Mouse (Mus musculus) kidney, embryonic 14.5 days (tissue): Measurements from ENCODE around the gene Dennd1a. TPM values are rescaled to one million over a fixed set of nuclear protein-coding genes. Genes with fewer than 3 reads are reported as not detected.

Source experiments
- ATAC-seq: fragments of 200-750 bp; cut with Nextera tagmentation; 2 replicates; pipeline ENCODE4 v1.8.0; 2017; ENCODE audit warnings: moderate number of reproducible peaks, mild to moderate bottlenecking, moderate TSS enrichment, moderate library complexity; ENCODE audit not compliant: low FRiP score, low TSS enrichment
- H3K27ac ChIP-seq: fragments of 300-500 bp; sonication (generic); 2 replicates; pipeline ENCODE4 v1.5.1; 2014; ENCODE audit warnings: low read depth, mild to moderate bottlenecking, low read length, moderate library complexity, mixed read lengths
- H3K27me3 ChIP-seq: fragments of 300-500 bp; sonication (generic); 2 replicates; pipeline ENCODE4 v1.6.1; 2014; ENCODE audit warnings: mild to moderate bottlenecking, low read length; ENCODE audit not compliant: control insufficient read depth, insufficient read depth
- H3K36me3 ChIP-seq: fragments of 300-500 bp; sonication (generic); 2 replicates; pipeline ENCODE4 v1.6.1; 2014; ENCODE audit warnings: low read length, mixed read lengths; ENCODE audit not compliant: control insufficient read depth, insufficient read depth
- H3K4me1 ChIP-seq: fragments of 300-500 bp; sonication (generic); 2 replicates; pipeline ENCODE4 v1.6.1; 2014; ENCODE audit warnings: low read length, mixed read lengths; ENCODE audit not compliant: control insufficient read depth, insufficient read depth
- H3K4me2 ChIP-seq: fragments of 300-500 bp; sonication (generic); replicated peaks from 2 replicates; pipeline ENCODE4 v1.6.1; 2014; ENCODE audit warnings: low read depth, mild to moderate bottlenecking, low read length
- H3K4me3 ChIP-seq: fragments of 300-500 bp; sonication (generic); 2 replicates; pipeline ENCODE4 v1.5.1; 2014; ENCODE audit warnings: mild to moderate bottlenecking, low read length
- H3K9ac ChIP-seq: fragments of 300-500 bp; sonication (generic); 2 replicates; pipeline ENCODE4 v1.6.1; 2014; ENCODE audit warnings: low read depth, mild to moderate bottlenecking, low read length, moderate library complexity
- H3K9me3 ChIP-seq: fragments of 300-500 bp; sonication (generic); 2 replicates; pipeline ENCODE4 v1.6.1; 2016; ENCODE audit warnings: low read length; ENCODE audit not compliant: control insufficient read depth
- WGBS: fragments of 180-500 bp; shearing (Covaris S2); extraction: QIAGEN DNeasy Blood & Tissue Kit; methylation state at CpG from one replicate; pipeline ENCODE4 v1.1.7; 2014; 5-methylcytosine and 5-hydroxymethylcytosine counted together
- polyA plus RNA-seq: library from polyadenylated mRNA; unstranded; fragments of >200 nt; fragmentation: Nextera tagmentation; extraction: Ambion mirVana; gene quantifications from 2 replicates; pipeline ENCODE4 v1.2.1, GENCODE M21; 2014

The Dennd1a gene
- polyA plus RNA-seq, 1 experiment from 2014 or later, result 12.6 TPM

GRCm38 (mm10) chr2:38274973-38275372 is 12.2 kb downstream of the Dennd1a start:
- Histone ChIP-seq H3K27ac (no peak overlapping the region), H3K4me1 (no peaks in the 10 kb centered on the region), H3K9ac (no peak overlapping the region), H3K27me3 (no peaks in the 10 kb centered on the region), H3K4me3 (no peak overlapping the region), H3K36me3 (no peaks in the 10 kb centered on the region), H3K4me2 (no peak overlapping the region), H3K9me3 (no peaks in the 10 kb centered on the region)
- 80% methylated on average over 2 of the region's 2 CpGs for WGBS
- ATAC-seq, result no peak

- Histone ChIP-seq H3K4me2 (no peak overlapping the region), H3K27me3 (no peaks in the 10 kb centered on the region), H3K4me3 (no peak overlapping the region), H3K4me1 (no peaks in the 10 kb centered on the region), H3K9ac (no peak overlapping the region), H3K27ac (no peak overlapping the region), H3K36me3 (no peaks in the 10 kb centered on the region), H3K9me3 (no peaks in the 10 kb centered on the region)
- WGBS, result 83% methylated on average over 2 of the region's 2 CpGs
- ATAC-seq, result no peak
These were observed 23.5 kb downstream of the Dennd1a start for GRCm38 (mm10) chr2:38263653-38264052.

GRCm38 (mm10) chr2:38259052-38259451 is 28.1 kb downstream of the Dennd1a start:
- Histone ChIP-seq H3K27me3 (no peaks in the 10 kb centered on the region), H3K9me3 (no peaks in the 10 kb centered on the region), H3K4me2 (no peak overlapping the region), H3K4me1 (no peaks in the 10 kb centered on the region), H3K27ac (no peak overlapping the region), H3K9ac (no peak overlapping the region), H3K4me3 (no peak overlapping the region), H3K36me3 (no peaks in the 10 kb centered on the region)
- ATAC-seq, result no peak

- Histone ChIP-seq H3K27ac (no peak overlapping the region), H3K4me2 (no peak overlapping the region), H3K4me1 (no peaks in the 10 kb centered on the region), H3K36me3 (no peaks in the 10 kb centered on the region), H3K4me3 (no peak overlapping the region), H3K9ac (no peak overlapping the region), H3K27me3 (no peaks in the 10 kb centered on the region), H3K9me3 (no peaks in the 10 kb centered on the region)
- ATAC-seq, result no peak
- WGBS, result 68% methylated on average over 1 of the region's 1 CpGs
These were observed 49.6 kb downstream of the Dennd1a start for GRCm38 (mm10) chr2:38237616-38238015.

- ATAC-seq, result no peak
- no peaks in the 10 kb centered on the region for H3K9me3 ChIP-seq
- no peak overlapping the region for H3K4me2 ChIP-seq
- H3K4me3 ChIP-seq, result no peak overlapping the region
- H3K27me3 ChIP-seq, result no peaks in the 10 kb centered on the region
- no peak overlapping the region for H3K9ac ChIP-seq
- 87% methylated on average over 2 of the region's 2 CpGs for WGBS
- H3K27ac ChIP-seq, result no peak overlapping the region
- no peaks in the 10 kb centered on the region for H3K36me3 ChIP-seq
- no peaks in the 10 kb centered on the region for H3K4me1 ChIP-seq
These were observed 51.6 kb downstream of the Dennd1a start for GRCm38 (mm10) chr2:38235593-38235992.

- ATAC-seq, result no peak
- H3K27me3 ChIP-seq, result no peaks in the 10 kb centered on the region
- no peak overlapping the region for H3K4me2 ChIP-seq
- no peaks in the 10 kb centered on the region for H3K9me3 ChIP-seq
- H3K27ac ChIP-seq, result no peak overlapping the region
- H3K36me3 ChIP-seq, result no peaks in the 10 kb centered on the region
- no peak overlapping the region for H3K4me3 ChIP-seq
- H3K9ac ChIP-seq, result no peak overlapping the region
- H3K4me1 ChIP-seq, result no peaks in the 10 kb centered on the region
- 93% methylated on average over 5 of the region's 5 CpGs for WGBS
These were observed 57.3 kb downstream of the Dennd1a start for GRCm38 (mm10) chr2:38229882-38230281.

- no peak overlapping the region for H3K4me3 ChIP-seq
- WGBS, result 39% methylated on average over 2 of the region's 2 CpGs
- no peaks in the 10 kb centered on the region for H3K36me3 ChIP-seq
- peaks cover 5% of the 10 kb centered on the region; the same call in 1 of the 2 replicates for H3K4me1 ChIP-seq
- no peak overlapping the region for H3K4me2 ChIP-seq
- no peaks in the 10 kb centered on the region for H3K9me3 ChIP-seq
- no peaks in the 10 kb centered on the region; the same call in 1 of the 2 replicates for H3K27me3 ChIP-seq
- H3K27ac ChIP-seq, result no peak overlapping the region
- ATAC-seq, result no peak
- H3K9ac ChIP-seq, result no peak overlapping the region
These were observed 63.4 kb downstream of the Dennd1a start for GRCm38 (mm10) chr2:38223759-38224158.

GRCm38 (mm10) chr2:38221461-38221860 is 65.7 kb downstream of the Dennd1a start:
- no peak overlapping the region for H3K27ac ChIP-seq
- no peaks in the 10 kb centered on the region for H3K9me3 ChIP-seq
- H3K27me3 ChIP-seq, result no peaks in the 10 kb centered on the region; the same call in 1 of the 2 replicates

GRCm38 (mm10) chr2:38220687-38221435 is 66.3 kb downstream of the Dennd1a start:
- WGBS, result 39% methylated on average over 4 of the region's 4 CpGs
- ATAC-seq, result no peak

More at GRCm38 (mm10) chr2:38221461-38221860, 65.7 kb downstream of the Dennd1a start:
- no peaks in the 10 kb centered on the region for H3K36me3 ChIP-seq
- no peak overlapping the region for H3K4me3 ChIP-seq
- H3K4me2 ChIP-seq, result no peak overlapping the region
- ATAC-seq, result no peak
- H3K4me1 ChIP-seq, result peaks cover 5% of the 10 kb centered on the region; the same call in 1 of the 2 replicates
- no peak overlapping the region for H3K9ac ChIP-seq

More at GRCm38 (mm10) chr2:38220687-38221435, 66.3 kb downstream of the Dennd1a start:
- Histone ChIP-seq H3K4me2 (no peak overlapping the region), H3K36me3 (no peaks in the 10 kb centered on the region), H3K9ac (no peak overlapping the region), H3K9me3 (no peaks in the 10 kb centered on the region), H3K4me3 (no peak overlapping the region), H3K27ac (no peak overlapping the region), H3K4me1 (peaks cover 5% of the 10 kb centered on the region; the same call in 1 of the 2 replicates), H3K27me3 (no peaks in the 10 kb centered on the region; the same call in 1 of the 2 replicates)
